Mouse (Mus musculus) heart, postnatal 10 days (tissue): ENCODE results near the gene Slc17a5. TPM values are rescaled to one million over a fixed set of nuclear protein-coding genes. Genes with fewer than 3 reads are reported as not detected.

Experiments
- DNase-seq, 2 experiments: peaks; one replicate each; pipeline ENCODE4 v3.0.0; 2021
- intact Hi-C: fragments of 180-260 bp; cut with DNase I; formaldehyde crosslinking; loops from one replicate; pipeline ENCODE4 v1.15.1; 2025
- total RNA-seq, 2 experiments: library from RNA; stranded (reverse); gene quantifications; 2 replicates each; pipeline ENCODE4 v1.2.3; 2021

Slc17a5 gene
- total RNA-seq, 2 experiments from 2014 or later: 7.6 to 7.7 TPM

GRCm38 (mm10) chr9:78569934-78570333, 17.9 kb downstream of the Slc17a5 start:
- intact Hi-C loops: no loop called here
- no peak for DNase-seq

GRCm38 (mm10) chr9:78559479-78559878, 28.4 kb downstream of the Slc17a5 start:
- DNase-seq: no peak
- intact Hi-C loops: no loop called here

- intact Hi-C loops: no loop called here
- no peak for DNase-seq
Observed at GRCm38 (mm10) chr9:78558586-78559214, 29.1 kb downstream of the Slc17a5 start.

GRCm38 (mm10) chr9:78557041-78557440, 30.8 kb downstream of the Slc17a5 start:
- intact Hi-C loops: no loop called here

GRCm38 (mm10) chr9:78552984-78553383, 34.9 kb downstream of the Slc17a5 start:
- intact Hi-C loops: loop anchor here (2.0 kb wide), 3 partner anchors 24 to 194 kb away; no protein-coding TSS in a partner anchor
- peak; percentile 85 to 92 for DNase-seq

More at GRCm38 (mm10) chr9:78557041-78557440, 30.8 kb downstream of the Slc17a5 start:
- DNase-seq: no peak

- no peak for DNase-seq
- intact Hi-C loops: loop anchor here (2.0 kb wide), 3 partner anchors 23 to 193 kb away; no protein-coding TSS in a partner anchor
Observed at GRCm38 (mm10) chr9:78551761-78552160, 36.1 kb downstream of the Slc17a5 start.

GRCm38 (mm10) chr9:78547742-78548141, 40.1 kb downstream of the Slc17a5 start:
- DNase-seq: no peak
- intact Hi-C loops: no loop called here

GRCm38 (mm10) chr9:78546944-78547343, 40.9 kb downstream of the Slc17a5 start:
- intact Hi-C loops: no loop called here
- peak; percentile 48 to 53 for DNase-seq

- no peak for DNase-seq
- intact Hi-C loops: no loop called here
Observed at GRCm38 (mm10) chr9:78541758-78542157, 46.1 kb downstream of the Slc17a5 start.

GRCm38 (mm10) chr9:78538421-78538820, 49.4 kb downstream of the Slc17a5 start:
- intact Hi-C loops: no loop called here
- DNase-seq: no peak

GRCm38 (mm10) chr9:78537154-78537873, 50.5 kb downstream of the Slc17a5 start:
- intact Hi-C loops: no loop called here
- peak; percentile 84 to 86 for DNase-seq

- DNase-seq: no peak
- intact Hi-C loops: no loop called here
Observed at GRCm38 (mm10) chr9:78534606-78535005, 53.2 kb downstream of the Slc17a5 start.

- intact Hi-C loops: no loop called here
- DNase-seq: peak in 1 of 2 experiments; percentile 12
Observed at GRCm38 (mm10) chr9:78533296-78533935, 54.4 kb downstream of the Slc17a5 start.

- no peak for DNase-seq
- intact Hi-C loops: no loop called here
Observed at GRCm38 (mm10) chr9:78532341-78532819, 55.5 kb downstream of the Slc17a5 start.

- DNase-seq: peak in 1 of 2 experiments; percentile 25
- intact Hi-C loops: no loop called here
Observed at GRCm38 (mm10) chr9:78531816-78532215, 56.0 kb downstream of the Slc17a5 start.

- peak; percentile 86 to 92 for DNase-seq
- intact Hi-C loops: loop anchor here (1.0 to 2.0 kb wide), 2 partner anchors 25 to 47 kb away; no protein-coding TSS in a partner anchor
Observed at GRCm38 (mm10) chr9:78527767-78528381, 60.0 kb downstream of the Slc17a5 start.

GRCm38 (mm10) chr9:78527301-78527761, 60.5 kb downstream of the Slc17a5 start:
- intact Hi-C loops: loop anchor here (1.0 kb wide), 1 partner anchor 46 kb away; no protein-coding TSS in a partner anchor
- peak; percentile 87 to 89 for DNase-seq

GRCm38 (mm10) chr9:78526206-78526605, 61.6 kb downstream of the Slc17a5 start:
- no peak for DNase-seq
- intact Hi-C loops: no loop called here

- intact Hi-C loops: no loop called here
Observed at GRCm38 (mm10) chr9:78525451-78526135, 62.2 kb downstream of the Slc17a5 start.

GRCm38 (mm10) chr9:78521689-78522088, 66.2 kb downstream of the Slc17a5 start:
- intact Hi-C loops: loop anchor here (2.0 kb wide), 1 partner anchor 33 kb away; the partner anchor contains the start of gene Eef1a1
- DNase-seq: peak in 1 of 2 experiments; percentile 42

More at GRCm38 (mm10) chr9:78525451-78526135, 62.2 kb downstream of the Slc17a5 start:
- no peak for DNase-seq
